Mouse (Mus musculus) cerebellum, adult 11 months (tissue): Measurements from ENCODE around the gene Acd.

Experiments used
- DNase-seq: peaks from one replicate; pipeline ENCODE4 v3.0.0; 2022

Gene Acd

DNA sequence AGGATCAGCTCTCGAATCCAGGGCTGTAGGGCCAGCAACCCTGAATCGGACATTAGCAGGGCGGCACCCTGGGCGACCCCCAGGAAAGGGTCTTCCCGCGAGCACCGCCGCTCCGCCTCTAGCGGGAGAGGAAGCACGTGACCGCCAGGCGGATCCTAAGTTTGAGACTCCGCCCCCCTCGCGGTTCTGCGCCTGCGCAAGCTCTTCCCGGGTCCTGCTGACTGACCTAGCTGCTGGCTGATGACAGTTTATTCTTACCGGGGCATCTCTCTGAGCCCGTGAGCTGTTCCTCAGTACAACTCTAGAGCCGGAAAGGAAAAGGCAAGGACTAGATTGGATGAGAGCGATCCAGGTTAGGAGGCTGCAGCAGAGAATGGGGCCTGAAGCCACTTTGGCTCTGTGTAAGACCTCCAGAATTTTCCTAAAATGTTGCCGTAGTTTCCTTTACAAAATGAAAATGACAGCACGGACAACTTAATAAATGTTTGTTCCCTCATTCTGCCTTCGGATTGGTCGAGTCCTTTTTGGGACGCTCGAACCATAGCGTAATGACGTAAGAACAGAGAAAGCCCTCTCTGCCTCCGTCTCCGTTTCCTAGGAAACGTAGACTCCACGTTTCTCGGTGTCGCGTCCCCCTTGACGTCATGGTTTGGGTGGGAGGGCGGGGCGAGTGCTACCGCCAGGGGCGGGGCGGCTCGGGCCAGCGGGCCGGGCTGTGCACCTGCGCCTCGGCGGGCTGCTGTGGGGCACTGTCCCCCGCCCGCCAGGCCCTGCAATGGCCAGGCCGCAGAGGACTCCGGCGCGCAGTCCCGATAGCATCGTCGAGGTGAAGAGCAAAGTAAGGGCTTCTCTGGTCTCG lies at the start of gene Acd, which contains the start of gene Pard6a:
Gene Acd (minus strand): TSS at position 137 of the 859 bp plus-strand sequence.
Gene Pard6a (plus strand): TSS at position 183 of the 859 bp plus-strand sequence.
- peak; percentile 95 for DNase-seq

DNA sequence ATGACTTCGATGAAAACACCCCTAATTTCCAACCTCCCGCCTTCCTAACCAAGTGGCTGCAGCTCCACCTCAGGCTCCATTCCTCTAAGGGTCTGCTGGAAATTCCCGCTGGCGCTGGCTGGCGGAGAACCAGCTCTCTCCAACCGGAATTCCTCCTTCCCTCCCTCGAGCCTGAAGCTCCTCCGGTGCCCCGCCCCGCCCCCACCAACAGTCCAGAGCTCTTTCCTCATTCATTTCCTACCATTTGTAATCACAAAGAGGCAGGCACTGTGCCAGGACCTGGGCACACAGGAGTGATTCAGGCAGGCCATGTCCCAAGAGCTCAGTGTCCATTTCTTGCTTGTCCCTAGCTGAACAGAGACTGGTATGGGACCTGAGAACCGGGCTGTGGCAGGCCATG lies 49.7 kb upstream of the Acd start:
- peak; percentile 37 for DNase-seq

DNA sequence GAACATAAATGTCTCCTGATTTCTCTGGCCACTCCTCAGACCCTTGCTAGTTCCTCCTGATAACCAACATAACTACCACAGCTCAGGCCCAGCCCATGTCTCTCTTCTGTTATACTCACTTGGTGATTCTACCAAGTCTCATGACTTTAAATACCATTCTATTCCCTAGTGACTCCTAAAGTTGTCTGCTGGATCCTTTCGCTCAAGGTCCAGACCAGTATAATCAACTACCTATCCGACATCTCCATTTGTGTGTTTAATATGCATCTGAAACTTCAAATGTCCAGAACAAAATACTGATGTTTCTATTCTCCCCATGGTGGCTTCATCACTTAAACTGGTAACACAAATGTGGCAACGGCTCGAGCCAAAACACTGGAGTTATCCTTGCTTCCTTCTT lies 42.4 kb upstream of the Acd start:
- no peak for DNase-seq

DNA sequence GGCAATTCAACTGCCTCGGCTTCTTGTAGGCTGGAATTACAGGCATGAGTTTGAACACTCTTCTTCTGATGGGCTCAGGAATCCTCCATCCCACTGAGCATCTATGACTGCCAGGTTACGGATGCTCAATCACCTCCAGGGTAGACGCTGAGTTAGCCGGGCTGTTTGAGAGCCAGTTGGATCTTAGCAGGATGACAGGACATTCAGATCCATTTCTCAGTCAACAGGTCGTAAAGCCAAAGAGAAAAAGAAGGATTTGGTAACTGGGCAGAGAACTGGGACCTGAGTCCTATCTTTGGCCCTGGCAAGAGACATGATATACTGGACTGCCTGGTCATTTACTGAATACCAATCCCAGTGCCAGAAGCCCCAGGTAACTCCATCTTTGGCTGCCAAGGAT lies 38.3 kb upstream of the Acd start:
- DNase-seq = no peak

DNA sequence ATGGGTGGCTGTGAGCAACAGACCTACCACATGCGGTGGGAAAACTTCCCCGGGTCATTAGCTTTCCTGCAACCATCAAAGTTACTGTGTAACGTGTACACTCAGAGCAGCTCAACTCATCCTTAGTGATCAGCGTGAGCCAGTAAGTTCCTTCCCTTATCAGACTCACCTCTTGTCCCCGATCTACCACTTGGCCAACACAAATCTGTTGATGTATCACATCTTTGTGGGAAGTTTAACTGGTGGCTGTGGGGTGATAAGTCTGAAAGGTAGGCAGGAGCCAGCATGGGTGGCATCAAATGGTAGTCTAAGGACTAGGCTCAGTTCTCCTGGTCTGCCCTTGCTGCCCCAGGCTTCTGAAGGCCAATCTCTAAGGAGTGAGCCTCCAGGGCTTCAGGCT lies 31.3 kb upstream of the Acd start:
- no peak for DNase-seq

DNA sequence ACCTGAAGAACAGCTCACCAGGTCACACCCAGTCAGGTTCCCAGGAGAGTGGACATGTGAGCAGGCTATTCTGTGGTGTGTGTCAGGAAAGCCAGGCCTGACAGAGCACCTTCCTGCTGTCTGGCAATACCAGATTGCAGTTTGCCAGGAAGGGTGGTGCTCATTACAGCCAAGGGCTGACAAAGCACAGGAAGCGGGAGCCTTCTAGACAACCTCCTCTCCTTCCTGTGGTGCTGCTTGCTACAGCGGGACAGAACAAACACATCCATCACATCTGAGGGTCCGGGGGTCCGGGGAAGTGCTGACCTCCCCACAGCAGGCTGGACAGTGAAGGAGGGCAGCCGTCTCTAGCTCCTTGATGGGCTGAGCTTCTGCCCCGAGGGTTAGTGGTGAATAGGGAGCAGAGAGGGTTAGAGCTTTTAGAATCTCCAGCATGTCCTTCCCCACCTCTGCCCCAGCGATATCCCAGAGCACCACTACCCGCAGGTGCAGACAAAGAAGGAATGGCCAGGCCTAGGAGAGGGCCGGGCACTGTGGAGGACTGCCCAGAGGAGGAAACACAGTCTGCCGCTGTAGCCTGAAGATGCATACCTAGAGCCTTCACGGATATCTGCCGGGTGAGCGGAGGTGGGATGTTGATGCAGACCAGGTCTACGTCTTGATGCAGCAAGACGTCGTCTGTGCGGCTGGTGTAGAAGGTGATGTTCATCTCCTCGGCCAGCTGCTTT lies 26.7 kb upstream of the Acd start:
- no peak for DNase-seq

DNA sequence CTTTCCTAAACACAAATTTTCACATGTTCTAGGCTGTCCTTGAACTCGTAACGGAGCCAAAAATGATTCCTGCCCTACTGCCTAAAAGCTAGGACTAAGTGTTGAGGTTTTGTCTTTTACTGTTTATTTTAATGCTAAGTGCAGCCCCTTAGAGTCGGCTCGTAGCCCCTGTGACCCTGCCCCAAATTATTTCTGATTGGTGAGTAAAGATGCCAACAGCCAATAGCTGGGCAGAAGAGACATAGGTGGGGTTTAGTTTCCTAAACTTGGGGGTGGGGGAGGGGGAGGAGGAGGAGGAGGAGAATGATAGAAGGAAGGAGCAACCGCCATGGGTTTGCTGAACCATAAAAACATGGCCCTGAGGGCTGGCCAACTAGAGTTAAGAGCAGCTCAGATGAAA lies 24.8 kb upstream of the Acd start:
- DNase-seq = no peak

DNA sequence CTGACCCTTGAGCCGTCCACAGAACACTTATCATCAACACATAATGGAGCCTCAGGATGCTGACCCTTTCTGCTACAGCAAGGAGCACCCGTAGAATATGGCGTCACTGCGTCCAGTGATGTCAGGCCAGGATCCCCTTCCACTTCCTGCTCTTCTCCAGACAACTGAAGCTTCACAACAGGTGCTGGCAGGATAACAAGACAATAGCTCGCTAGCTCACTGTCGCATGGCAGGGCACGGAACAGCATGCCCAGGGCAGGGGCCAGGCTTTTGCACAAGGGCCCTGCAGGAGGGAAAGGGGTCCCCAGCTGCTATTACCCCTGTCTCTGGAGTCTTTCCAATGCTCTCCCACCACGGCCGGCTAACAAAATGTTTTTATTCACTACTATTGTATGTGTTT lies 22.0 kb upstream of the Acd start:
- DNase-seq = no peak

DNA sequence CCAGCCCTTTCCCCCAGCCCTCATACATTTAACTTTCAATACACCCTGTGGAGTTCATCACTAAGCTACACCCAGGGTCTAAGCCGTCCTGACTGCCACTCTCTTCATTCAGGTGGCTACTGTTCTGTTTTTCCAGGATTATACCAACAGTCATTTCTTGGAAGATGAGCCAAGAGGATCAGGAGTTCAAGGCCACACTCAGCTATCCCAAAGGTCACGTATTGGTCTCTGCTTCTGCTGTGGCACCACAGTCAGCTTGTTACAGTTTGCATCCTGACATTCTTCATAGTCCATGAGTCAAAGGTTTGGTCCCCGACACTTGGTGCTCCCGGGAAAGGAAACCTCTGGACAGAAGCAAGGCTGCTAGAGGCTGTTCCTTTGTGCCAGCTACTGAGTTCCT lies 18.7 kb upstream of the Acd start:
- no peak for DNase-seq

DNA sequence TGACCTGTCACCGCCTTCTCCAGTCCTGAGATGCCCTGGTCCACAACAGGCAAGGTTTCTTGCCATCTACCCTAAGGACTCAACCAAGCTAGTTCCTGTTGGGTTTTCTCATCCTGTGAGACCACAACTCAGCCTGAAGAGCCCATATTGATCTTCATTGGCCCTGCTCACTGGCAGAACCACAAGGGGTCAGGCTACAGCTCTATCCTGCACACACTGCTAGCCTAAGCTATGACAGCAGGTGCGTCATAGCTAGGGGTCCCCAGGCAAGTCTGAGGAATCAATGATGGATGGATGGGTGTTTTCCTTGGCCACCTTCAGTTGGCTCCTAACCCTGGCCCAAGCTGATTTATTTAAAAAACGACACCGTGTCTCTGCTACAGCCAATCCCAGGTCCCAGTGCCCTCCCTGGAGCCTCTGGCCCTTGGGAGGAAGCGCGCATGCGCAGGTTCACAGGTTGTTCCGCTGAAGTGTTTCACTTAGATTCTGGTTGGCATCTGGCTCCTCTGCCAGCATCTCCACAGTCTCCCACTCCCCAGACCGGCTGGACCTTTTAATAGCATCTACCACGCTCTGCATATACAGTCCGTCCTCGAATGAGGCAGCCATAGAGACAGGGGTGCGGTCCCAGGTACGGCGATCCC lies 15.5 kb upstream of the Acd start:
- DNase-seq = no peak

DNA sequence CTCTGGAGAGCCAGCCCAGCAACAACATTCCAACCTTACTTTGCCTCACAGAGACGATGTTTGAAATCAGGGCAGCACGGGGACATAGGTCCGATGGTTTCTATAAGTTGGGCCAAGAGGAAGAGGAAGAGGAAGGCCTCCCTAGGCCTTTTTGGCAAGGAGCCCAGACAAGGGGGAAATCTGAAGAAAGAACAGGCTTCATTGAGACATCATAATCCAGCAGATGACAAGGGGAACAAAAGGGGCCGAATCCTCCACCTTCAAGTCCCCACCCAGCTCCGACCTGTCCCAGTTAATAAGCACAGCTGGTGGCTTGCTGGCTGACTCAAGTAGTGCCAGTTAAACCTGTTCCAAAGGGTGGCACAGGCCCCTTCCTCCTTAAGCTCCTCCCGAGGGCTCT lies 14.1 kb upstream of the Acd start:
- no peak for DNase-seq

DNA sequence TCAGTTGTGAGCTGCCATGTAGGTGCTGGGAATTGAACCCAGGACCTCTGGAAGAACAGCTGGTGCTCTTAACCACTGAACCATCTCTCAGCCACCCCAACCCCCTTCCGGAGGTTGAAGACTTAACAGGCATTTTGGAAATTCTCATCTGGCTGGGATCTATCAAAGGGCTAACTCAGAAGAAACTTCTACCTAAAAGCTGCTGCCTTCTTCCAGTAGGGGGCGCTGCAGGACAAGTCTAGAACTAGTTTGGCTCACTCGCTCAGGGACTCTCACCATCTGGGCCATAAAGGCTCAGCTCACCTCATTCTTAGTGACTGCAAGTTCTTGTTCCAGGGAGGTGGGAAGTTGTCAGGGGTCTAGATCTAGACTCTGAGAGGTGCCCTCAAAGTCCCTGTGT lies 13.2 kb upstream of the Acd start:
- DNase-seq = peak; percentile 84

DNA sequence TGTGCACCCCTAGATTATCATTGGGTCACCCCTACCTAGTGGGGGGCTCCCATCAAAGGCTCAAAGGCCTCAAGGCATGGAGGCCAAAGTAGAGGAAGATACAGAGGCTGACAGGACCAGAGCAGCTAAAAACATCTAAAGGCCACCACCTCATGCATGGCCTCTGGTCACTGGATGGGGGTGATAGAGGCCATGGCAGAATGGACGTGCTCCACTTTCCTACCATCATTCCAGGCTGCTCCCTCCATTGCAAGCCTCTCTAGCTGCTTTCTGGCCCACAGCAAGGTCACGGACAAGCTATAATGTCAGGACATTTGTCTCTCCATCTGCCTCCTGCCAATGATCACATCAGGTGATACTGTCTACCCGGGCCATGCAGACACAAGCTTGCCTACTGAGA lies 11.4 kb upstream of the Acd start:
- no peak for DNase-seq

DNA sequence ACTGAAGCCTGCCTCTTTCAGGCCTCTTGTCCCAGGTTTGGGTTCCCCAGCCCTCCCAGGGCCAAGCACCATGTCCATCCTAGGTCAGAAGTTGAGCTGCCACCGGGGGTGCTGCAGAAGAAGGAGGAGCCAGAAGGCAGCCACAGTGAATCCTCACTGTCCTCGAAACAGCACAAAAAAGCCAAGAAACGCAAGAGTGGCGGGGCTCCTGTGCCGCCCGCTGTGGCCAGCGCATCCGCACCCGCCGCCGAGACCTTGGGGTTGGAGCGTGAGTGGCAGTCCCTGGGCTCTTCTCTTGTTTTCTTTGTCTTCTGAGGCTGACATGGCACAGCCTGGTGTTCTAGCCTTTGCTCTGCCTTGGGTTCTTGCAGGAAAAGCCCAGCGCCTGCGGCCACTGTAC lies 8.4 kb upstream of the Acd start:
- DNase-seq = no peak

DNA sequence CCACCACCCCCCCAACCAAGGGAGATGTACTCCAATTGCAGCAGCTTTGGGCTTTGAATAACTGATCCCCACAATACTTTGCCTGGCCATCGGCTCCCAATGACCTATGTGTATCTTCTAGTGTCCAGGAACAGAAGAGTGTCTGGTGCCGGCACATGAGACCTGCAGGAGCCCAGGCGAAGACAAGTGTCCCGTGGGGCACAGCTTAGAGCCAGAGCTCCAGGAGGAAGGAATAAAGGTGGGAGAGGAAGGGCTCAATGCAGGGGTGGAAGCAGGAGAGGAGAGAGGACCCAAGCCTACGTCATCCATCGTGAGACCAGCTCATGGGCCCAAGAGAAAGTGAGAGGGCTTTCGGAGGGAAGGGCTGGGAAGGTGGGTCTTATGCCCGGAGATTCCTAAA lies 7.8 kb upstream of the Acd start:
- DNase-seq = no peak

DNA sequence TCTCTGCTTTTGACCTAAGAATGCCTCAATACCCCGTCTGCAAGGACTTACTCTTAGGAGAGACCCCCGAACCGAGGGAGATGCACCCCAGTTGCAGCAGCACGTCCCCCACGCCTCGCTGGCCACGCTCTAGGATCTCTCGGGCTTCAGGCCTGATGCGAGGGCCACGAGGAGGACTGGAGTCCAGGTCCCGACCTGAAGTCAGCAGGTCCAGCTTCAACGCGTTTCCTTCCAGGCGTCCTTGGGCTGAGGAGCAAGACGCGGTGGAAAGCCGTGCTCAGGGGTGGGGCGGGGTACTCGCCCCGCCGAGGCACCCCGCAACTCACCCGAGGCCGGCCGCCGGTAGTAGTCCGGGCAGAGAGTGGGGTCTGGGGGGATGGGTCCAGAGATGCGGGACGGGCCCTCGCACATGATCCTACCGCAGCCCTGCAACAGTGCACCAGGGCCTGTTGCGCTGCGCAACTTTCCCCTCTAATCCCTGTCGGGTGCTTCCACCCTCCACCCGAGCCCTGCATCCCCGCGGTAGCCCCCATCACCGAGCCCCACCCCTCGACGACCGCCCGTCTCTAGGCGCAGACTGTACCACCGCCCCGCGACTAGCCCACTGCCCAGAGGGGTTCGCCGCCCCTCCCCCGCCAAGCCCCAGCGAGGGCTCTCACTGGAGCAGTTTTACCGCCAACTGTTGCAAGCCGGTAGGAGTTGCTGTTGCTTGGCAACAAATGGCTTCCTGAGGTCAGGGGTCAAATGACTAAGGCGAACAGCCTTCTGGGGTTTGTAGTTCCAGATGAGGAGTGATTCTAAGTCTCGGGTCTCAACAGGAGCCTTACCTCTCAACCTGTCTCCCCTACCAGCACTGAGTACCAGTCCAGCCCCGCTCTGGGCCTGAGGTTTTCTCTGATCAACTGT lies 6.8 kb upstream of the Acd start, which contains the start of the genes 4933405L10Rik and Enkd1:
Gene 4933405L10Rik (plus strand): TSS at position 158 of the 906 bp plus-strand sequence.
Gene Enkd1 (minus strand): TSS at position 713 of the 906 bp plus-strand sequence.
- DNase-seq = peak; percentile 82

DNA sequence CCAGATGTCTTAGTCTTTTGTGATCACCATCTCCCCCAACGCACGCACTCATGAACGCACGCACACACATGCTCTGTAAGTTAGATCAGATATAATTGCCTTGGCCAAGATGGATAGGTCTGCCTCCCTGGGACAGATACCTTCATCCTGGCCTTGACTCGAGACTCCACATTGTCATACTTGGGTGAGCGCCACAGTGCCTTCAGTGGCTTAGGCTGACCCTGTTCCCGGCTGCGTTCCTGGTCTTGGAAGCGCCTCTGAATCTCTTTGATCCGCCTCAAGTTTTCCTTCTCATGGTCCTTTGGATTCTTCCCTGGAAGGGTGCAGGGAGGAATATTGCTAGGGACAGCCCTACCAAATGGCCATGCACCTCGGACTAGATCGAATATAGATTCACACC lies 5.5 kb upstream of the Acd start:
- DNase-seq = no peak

DNA sequence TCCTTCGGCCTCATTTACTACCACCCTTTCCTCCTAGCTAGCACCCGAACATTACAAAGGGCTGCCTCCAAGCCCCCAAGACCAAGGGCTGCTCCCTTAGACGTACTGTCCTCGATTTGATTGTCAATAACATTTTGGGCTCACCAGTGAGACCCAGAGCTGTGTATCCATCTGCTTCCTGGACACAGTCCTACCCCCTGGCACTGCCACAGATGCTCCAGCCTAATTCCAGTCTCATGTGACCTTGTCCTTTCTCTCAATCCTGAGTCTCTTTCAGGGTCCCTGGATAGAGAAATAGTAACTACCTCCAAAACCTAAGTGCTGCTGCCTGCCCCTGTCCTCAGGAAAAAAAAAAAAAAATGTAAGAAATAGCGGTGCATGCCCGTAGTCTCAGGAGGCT lies 4.1 kb upstream of the Acd start:
- DNase-seq = peak; percentile 83

DNA sequence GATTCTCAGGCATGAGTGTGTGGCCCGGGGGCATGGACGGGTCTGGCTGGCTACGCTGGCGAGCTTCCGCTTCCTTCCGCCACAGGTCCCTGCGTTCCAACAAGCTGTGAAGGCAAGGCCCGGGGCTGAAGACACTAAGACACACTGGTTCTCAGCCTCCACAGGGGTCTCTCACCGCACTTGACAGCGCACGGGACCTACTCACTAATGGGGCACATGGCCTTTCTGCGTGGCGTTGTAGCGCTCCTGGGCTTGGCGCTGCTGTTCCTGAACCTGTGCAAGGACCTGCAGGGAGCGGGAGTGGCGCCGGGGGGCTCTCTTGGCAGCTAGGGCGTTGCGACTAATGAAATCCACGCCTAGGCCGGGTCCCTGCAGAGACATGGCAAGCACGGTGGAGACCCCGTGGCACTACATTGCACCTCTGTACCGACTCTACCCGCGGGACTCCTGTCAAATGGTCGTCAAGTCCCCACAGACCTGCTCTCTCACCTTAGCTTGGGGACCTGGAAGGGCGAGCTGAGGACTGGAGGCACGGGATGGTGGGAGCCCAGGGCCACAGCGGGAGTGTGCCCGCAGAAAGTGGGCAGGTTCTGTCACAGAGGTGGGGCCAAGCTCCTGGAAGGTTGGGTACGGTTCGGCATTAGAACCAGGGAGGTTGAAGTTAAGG lies 3.4 kb upstream of the Acd start:
- peak; percentile 57 for DNase-seq

DNA sequence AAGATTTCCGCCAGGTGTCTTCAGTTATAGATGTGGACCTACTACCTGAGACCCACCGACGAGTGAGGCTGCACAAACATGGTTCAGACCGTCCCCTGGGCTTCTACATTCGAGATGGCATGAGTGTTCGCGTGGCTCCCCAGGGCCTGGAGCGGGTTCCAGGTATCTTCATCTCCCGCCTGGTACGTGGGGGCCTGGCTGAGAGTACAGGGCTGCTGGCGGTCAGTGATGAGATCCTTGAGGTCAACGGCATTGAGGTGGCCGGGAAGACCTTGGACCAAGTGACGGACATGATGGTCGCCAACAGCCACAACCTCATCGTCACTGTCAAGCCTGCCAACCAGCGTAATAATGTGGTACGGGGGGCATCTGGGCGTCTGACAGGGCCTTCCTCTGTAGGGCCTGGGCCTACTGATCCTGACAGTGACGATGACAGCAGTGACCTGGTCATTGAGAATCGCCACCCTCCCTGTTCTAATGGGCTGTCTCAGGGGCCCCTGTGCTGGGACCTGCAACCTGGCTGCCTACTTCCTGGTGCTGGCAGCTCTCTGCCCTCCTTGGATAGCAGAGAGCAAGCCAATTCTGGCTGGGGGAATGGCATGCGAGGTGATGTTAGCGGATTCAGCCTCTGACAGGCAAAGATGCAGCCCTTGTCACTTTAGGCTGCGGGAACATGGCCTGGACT lies 2.0 kb upstream of the Acd start:
- peak; percentile 47 for DNase-seq

DNA sequence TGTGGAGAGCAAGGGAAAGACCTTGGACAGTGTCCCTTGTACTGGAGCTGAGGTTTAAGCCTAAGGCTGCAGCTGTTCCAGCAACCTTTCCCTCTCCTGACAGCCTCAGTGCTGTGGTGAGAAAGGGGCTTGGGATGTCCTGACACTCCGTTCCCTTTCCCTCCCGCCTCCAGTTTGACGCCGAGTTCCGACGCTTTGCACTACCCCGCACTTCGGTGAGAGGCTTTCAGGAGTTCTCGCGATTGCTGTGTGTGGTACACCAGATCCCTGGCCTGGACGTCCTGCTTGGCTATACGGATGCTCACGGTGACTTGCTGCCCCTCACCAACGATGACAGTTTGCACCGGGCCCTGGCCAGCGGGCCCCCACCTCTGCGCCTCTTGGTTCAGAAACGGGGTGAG lies 1.1 kb upstream of the Acd start:
- DNase-seq = peak; percentile 50
